Mouse (Mus musculus): ENCODE results near the gene Gpsm3.

DNA sequence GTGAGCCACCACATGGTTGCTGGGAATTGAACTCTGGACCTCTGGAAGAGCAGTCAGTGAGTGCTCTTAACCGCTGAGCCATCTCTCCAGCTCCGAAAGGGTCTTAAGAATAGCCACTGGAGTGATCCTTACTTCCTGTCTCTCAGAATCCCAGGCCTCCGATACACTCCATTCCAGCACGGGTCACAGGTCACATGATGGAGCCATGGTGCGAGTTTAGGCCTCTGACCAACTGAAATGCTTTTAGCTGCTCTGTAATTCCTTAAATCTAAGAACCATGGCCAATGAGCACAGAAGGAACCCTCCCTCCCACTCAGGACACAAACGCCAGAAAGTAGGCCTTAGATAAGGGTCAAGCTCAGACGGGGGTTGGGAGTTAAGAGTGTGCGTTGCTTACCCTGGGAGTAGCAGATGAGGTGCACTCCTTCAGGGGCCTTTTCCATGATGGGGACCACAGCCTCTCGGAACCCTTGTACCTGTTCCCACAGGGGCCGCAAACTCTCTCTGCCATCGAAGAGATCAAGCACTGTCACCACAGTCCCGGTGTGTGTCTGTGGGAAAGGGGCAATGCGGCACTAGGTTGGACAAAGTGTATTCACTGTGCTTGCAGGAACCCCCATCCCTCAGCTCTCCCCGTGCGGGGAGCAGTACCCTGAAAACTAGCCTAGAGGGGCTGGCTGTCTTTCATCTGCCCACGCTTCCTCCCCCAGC lies 36.6 kb downstream of the Gpsm3 start:
- TF ChIP-seq CTCF (IDR thresholded peaks at IDR 0.05) (no peak), EP300 (IDR thresholded peaks at IDR 0.05; ENCODE audit: insufficient read depth, low read depth, low read length) (no peak), POLR2A (IDR thresholded peaks at IDR 0.05; ENCODE audit: insufficient read depth, low read depth, low read length) (no peak)
